Mouse (Mus musculus) ES-Bruce4 (cell line): ENCODE measurements at regions not wholly inside any gene's neighbourhood (a gene's known extent, or its start where the extent isn't known, plus 50 kb on each side); places are given as distances from the start of the nearest gene placed in this dataset.

ENCODE experiments used
- CTCF ChIP-seq: IDR thresholded peaks from one replicate; pipeline ENCODE4 v1.8.1; 2011; ENCODE audit warnings: low read depth, low read length
- POLR2A ChIP-seq: IDR thresholded peaks from one replicate; pipeline ENCODE4 v1.8.1; 2011; ENCODE audit warnings: low read length; ENCODE audit not compliant: insufficient read depth

GRCm38 (mm10) chr10:111880354-111880753 is 92.1 kb upstream of the Krr1 start:
- no peak for TF ChIP-seq CTCF
- TF ChIP-seq POLR2A = no peak
